Mouse (Mus musculus): ENCODE measurements around the gene Hdgfl1.

Gene Hdgfl1

DNA sequence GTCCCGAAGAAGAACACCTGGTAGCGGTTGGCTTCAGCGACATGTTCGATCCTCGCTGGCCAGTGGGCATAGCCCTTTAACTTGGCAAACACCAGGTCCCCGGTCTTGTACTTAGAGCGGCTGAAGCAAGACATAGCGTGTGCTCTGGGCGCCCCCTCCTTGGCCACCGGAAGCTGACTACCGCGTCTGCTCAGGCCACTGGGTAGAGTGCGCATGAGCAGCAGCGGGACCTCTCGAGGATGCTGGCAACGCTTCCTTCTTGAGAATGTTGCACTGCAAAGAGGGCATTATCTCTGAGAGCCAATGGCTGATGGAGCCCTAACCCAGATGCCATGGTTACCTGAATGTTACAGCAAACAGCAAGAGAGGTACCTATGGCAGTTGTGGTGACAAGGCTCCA lies at the start of gene Hdgfl1:
TSS of gene Hdgfl1 (minus strand) at position 211 of the 400 bp plus-strand sequence.
- no peak for DNase-seq

- DNase-seq: no peak
These were observed 25.5 kb upstream of the Hdgfl1 start for GRCm38 (mm10) chr13:26795460-26795859.

DNA sequence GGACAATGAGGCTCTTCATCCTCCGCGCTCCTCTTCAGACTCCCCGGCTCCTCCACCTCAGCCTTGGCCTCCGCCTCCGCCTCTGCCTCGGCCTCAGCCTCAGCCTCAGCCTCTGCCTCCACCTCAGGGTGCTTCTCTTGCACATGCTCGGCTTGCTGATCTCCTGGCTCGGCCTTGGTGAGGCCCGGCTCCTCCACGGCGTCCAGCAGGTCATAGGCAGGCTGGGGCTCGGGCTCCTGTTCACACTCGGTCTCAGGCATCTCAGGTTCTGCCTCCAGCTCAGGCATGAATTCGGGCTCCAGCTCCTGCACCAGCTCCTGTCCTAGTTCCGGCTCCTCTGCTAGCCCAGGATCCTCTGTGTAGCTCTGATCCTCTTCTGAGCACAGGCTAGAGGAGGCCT lies 541 bp downstream of the Hdgfl1 start:
- DNase-seq: no peak

GRCm38 (mm10) chr13:26761966-26762803 lies 7.8 kb downstream of the Hdgfl1 start:
- DNase-seq: no peak

DNA sequence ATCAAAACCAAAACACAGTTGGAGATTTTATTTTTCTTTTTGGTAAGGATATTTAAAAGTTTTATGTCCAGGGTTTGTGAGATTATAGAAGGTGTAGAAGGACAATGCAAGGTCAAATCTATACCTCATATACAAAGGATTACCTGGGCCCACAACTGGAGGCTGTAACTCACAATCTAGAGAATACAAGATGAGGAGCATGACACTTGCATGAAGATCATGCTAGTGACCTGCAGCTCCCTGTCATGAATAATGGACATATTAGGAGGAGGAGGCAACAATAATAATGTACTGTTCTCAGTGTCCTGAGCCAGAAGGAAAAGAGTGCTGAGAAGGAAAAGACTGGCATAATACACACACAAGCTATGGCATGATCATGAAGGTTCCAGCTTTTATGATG lies 17.1 kb downstream of the Hdgfl1 start:
- no peak for DNase-seq

- no peak for DNase-seq
These were observed 17.6 kb downstream of the Hdgfl1 start for GRCm38 (mm10) chr13:26752414-26752813.

GRCm38 (mm10) chr13:26745760-26746457 lies 24.1 kb downstream of the Hdgfl1 start:
- DNase-seq: no peak

- DNase-seq: no peak
These were observed 24.8 kb downstream of the Hdgfl1 start for GRCm38 (mm10) chr13:26745059-26745759.

GRCm38 (mm10) chr13:26744068-26744467 lies 25.9 kb downstream of the Hdgfl1 start:
- DNase-seq: no peak

DNA sequence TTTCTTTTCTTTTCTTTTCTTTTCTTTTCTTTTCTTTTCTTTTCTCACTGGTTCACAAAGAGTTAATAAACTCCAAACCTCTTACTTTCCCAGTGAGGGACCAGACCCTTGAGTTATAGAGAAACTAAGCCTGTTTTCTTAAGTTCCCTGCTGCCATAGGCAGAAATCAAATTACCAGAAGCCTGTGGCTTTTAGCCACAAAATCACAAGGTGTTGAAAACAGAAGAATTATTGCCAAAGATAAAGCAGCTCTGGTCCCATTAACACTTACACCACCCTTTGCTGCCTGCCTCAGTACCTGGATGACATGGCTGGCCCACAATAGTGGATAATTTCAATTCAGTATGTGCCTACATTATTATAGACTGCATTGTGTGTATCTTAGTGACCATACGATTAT lies 35.0 kb downstream of the Hdgfl1 start:
- DNase-seq: no peak

DNA sequence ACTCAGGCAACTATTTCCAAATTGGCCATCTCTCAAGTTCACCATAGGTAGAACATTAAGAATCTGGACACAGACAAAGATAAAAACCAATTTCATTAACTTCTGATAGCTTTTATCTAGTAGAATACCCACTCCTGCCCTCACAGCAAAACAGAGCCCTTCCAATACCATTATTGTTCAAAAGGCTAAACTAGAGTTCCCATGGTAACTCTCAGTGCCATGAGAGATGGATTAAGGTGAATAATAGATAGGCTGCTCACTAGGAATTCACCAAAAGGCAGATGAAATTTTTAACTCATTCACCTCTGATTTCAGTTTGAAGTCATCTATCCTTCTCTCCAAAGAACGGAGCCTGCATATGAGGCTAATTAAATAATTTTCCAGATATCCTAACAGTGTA lies 45.7 kb downstream of the Hdgfl1 start:
- DNase-seq: no peak

DNA sequence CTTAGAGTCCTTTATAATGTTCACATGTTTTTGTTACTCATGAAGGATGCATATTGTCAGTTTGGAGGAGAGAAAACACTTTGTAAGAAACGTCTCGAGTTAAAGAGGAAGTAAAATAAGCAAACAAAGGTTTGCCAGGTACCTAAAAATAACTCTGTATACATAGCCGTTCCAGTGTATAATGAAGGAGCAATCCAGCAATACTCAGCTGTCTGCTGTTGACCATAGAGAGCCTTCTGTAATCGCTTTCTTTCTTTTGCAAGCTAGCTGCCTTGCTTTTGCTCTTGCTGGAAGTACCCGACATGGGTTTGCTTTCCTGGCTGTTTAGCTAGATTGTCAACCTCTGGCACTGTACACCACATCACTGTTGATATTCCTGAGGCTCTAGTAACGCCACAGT lies 48.6 kb downstream of the Hdgfl1 start:
- DNase-seq: no peak

DNA sequence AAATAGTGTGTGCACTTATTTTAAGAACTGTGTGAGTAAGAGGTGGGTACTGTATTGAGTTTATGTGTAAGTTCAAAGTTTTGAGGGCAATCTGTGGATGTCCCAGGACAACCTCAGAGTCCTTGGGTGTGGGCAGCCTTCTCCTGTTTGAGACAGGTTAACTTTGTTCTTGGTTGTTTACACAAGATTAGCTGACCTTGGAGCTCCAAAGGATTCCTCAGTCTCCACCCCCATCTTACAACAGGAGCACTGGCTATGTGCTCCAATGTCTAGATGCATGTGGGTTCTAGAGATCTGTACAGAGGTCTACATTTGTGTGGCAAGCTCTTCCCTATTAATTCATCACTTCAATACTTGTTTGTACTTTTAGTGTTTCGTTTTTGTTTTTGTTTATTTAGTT lies 49.0 kb downstream of the Hdgfl1 start:
- DNase-seq: no peak

- no peak for DNase-seq
These were observed 50.7 kb downstream of the Hdgfl1 start for GRCm38 (mm10) chr13:26719146-26719715.

All from right cerebral cortex, postnatal 25 days (tissue).